Mouse (Mus musculus): Measurements from ENCODE around the gene Mef2c. TPM values are rescaled to one million over a fixed set of nuclear protein-coding genes. Genes with fewer than 3 reads are reported as not detected.
A peak's percentile ranks its signal among the peaks of the same experiment; 100 is the strongest.

Mef2c gene
- polyA plus RNA-seq, 1 experiment from 2014 or later = 8.6 TPM

GRCm38 (mm10) chr13:83524159-83524901 is 20.5 kb downstream of the Mef2c start:
- peak; percentile 25 for DNase-seq (ENCODE audit: low spot score)

- DNase-seq (ENCODE audit: low spot score) = no peak
These were observed 21.3 kb downstream of the Mef2c start for GRCm38 (mm10) chr13:83524902-83525715.

- DNase-seq (ENCODE audit: low spot score) = no peak
These were observed 21.8 kb downstream of the Mef2c start for GRCm38 (mm10) chr13:83525716-83526005.

- DNase-seq (ENCODE audit: low spot score) = no peak
These were observed 22.2 kb downstream of the Mef2c start for GRCm38 (mm10) chr13:83526066-83526465.

GRCm38 (mm10) chr13:83527921-83528320 is 24.1 kb downstream of the Mef2c start:
- DNase-seq (ENCODE audit: low spot score) = no peak

GRCm38 (mm10) chr13:83529729-83530314 is 26.0 kb downstream of the Mef2c start:
- DNase-seq (ENCODE audit: low spot score) = no peak

- no peak for DNase-seq (ENCODE audit: low spot score)
These were observed 27.1 kb downstream of the Mef2c start for GRCm38 (mm10) chr13:83530889-83531288.

GRCm38 (mm10) chr13:83531968-83532591 is 28.2 kb downstream of the Mef2c start:
- no peak for DNase-seq (ENCODE audit: low spot score)

GRCm38 (mm10) chr13:83536361-83536760 is 32.5 kb downstream of the Mef2c start:
- DNase-seq (ENCODE audit: low spot score) = no peak

GRCm38 (mm10) chr13:83537163-83537562 is 33.3 kb downstream of the Mef2c start:
- no peak for DNase-seq (ENCODE audit: low spot score)

- DNase-seq (ENCODE audit: low spot score) = no peak
These were observed 36.1 kb downstream of the Mef2c start for GRCm38 (mm10) chr13:83539921-83540320.

GRCm38 (mm10) chr13:83542666-83543065 is 38.8 kb downstream of the Mef2c start:
- no peak for DNase-seq (ENCODE audit: low spot score)

GRCm38 (mm10) chr13:83544707-83545106 is 40.9 kb downstream of the Mef2c start:
- DNase-seq (ENCODE audit: low spot score) = no peak

- no peak for DNase-seq (ENCODE audit: low spot score)
These were observed 43.0 kb downstream of the Mef2c start for GRCm38 (mm10) chr13:83546876-83547275.

- DNase-seq (ENCODE audit: low spot score) = no peak
These were observed 47.4 kb downstream of the Mef2c start for GRCm38 (mm10) chr13:83551259-83551658.

GRCm38 (mm10) chr13:83552051-83552450 is 48.2 kb downstream of the Mef2c start:
- DNase-seq (ENCODE audit: low spot score) = no peak

- no peak for DNase-seq (ENCODE audit: low spot score)
These were observed 59.4 kb downstream of the Mef2c start for GRCm38 (mm10) chr13:83563261-83563660.

GRCm38 (mm10) chr13:83565732-83566131 is 61.9 kb downstream of the Mef2c start:
- no peak for DNase-seq (ENCODE audit: low spot score)

- DNase-seq (ENCODE audit: low spot score) = peak; percentile 5
These were observed 62.3 kb downstream of the Mef2c start for GRCm38 (mm10) chr13:83566180-83566579.

GRCm38 (mm10) chr13:83566834-83567534 is 63.1 kb downstream of the Mef2c start:
- DNase-seq (ENCODE audit: low spot score) = no peak

- no peak for DNase-seq (ENCODE audit: low spot score)
These were observed 63.8 kb downstream of the Mef2c start for GRCm38 (mm10) chr13:83567681-83568080.

All from thymus, postnatal 0 days (tissue).